Mouse (Mus musculus) forebrain, embryonic 11.5 days (tissue): ENCODE measurements at regions not wholly inside any gene's neighbourhood (a gene's known extent, or its start where the extent isn't known, plus 50 kb on each side); places are given as distances from the start of the nearest gene placed in this dataset.

Experiments
- ATAC-seq: fragments of 200-750 bp; cut with Nextera tagmentation; replicated peaks from 2 replicates; pipeline ENCODE4 v1.8.0; 2017; ENCODE audit warnings: moderate TSS enrichment; ENCODE audit not compliant: low FRiP score
- DNase-seq: peaks from one replicate; pipeline ENCODE4 v3.0.0-alpha.2; 2017; ENCODE audit warnings: low spot score
- H3K27ac ChIP-seq: fragments of 300-500 bp; sonication (generic); 2 replicates; pipeline ENCODE4 v1.5.1; 2014; ENCODE audit warnings: low read depth, low read length
- H3K27me3 ChIP-seq: fragments of 300-500 bp; sonication (generic); 2 replicates; pipeline ENCODE4 v1.6.1; 2014; ENCODE audit warnings: mild to moderate bottlenecking, low read length, mixed read lengths; ENCODE audit not compliant: control insufficient read depth, insufficient read depth
- H3K36me3 ChIP-seq: fragments of 300-500 bp; sonication (generic); 2 replicates; pipeline ENCODE4 v1.6.1; 2014; ENCODE audit warnings: mild to moderate bottlenecking, low read length, moderate library complexity, mixed read lengths; ENCODE audit not compliant: control insufficient read depth, insufficient read depth
- H3K4me1 ChIP-seq: fragments of 300-500 bp; sonication (generic); replicated peaks from 2 replicates; pipeline ENCODE4 v1.6.1; 2014; ENCODE audit warnings: low read length, mixed read lengths; ENCODE audit not compliant: control insufficient read depth, insufficient read depth
- H3K4me2 ChIP-seq: fragments of 300-500 bp; sonication (generic); 2 replicates; pipeline ENCODE4 v1.6.1; 2014; ENCODE audit warnings: low read depth, mild to moderate bottlenecking, low read length, moderate library complexity, mixed read lengths; ENCODE audit not compliant: severe bottlenecking
- H3K4me3 ChIP-seq: fragments of 300-500 bp; sonication (generic); 2 replicates; pipeline ENCODE4 v1.5.1; 2014; ENCODE audit warnings: low read depth, low read length
- H3K9ac ChIP-seq: fragments of 300-500 bp; sonication (generic); 2 replicates; pipeline ENCODE4 v1.6.1; 2014; ENCODE audit warnings: low read length
- H3K9me3 ChIP-seq: fragments of 300-500 bp; sonication (generic); 2 replicates; pipeline ENCODE4 v1.6.1; 2016; ENCODE audit warnings: low read length, mixed read lengths; ENCODE audit not compliant: control insufficient read depth
- WGBS: fragments of 180-500 bp; shearing (Covaris S2); extraction: QIAGEN DNeasy Blood & Tissue Kit; methylation state at CpG from one replicate; pipeline ENCODE4 v1.1.7; 2014; 5-methylcytosine and 5-hydroxymethylcytosine counted together

- no peaks in the 10 kb centered on the region for H3K9me3 ChIP-seq
- H3K4me3 ChIP-seq, result no peak overlapping the region
- no peaks in the 10 kb centered on the region for H3K4me1 ChIP-seq
- no peak overlapping the region for H3K9ac ChIP-seq
- no peaks in the 10 kb centered on the region for H3K27me3 ChIP-seq
- no peaks in the 10 kb centered on the region for H3K36me3 ChIP-seq
- 84% methylated on average over 7 of the region's 7 CpGs for WGBS
- ATAC-seq (no peak), DNase-seq (no peak)
- H3K27ac ChIP-seq, result no peak overlapping the region
- no peak overlapping the region for H3K4me2 ChIP-seq
These were observed 585.7 kb downstream of the Zfp619 start for GRCm38 (mm10) chr7:40103057-40103945.

GRCm38 (mm10) chr7:40142906-40143305, 625.3 kb downstream of the Zfp619 start:
- H3K4me3 ChIP-seq, result no peak overlapping the region
- H3K9me3 ChIP-seq, result no peaks in the 10 kb centered on the region
- no peaks in the 10 kb centered on the region for H3K36me3 ChIP-seq
- H3K4me1 ChIP-seq, result no peaks in the 10 kb centered on the region
- no peak for DNase-seq
- no peak overlapping the region for H3K9ac ChIP-seq
- WGBS, result 85% methylated on average over 4 of the region's 4 CpGs
- no peak overlapping the region for H3K27ac ChIP-seq
- H3K4me2 ChIP-seq, result no peak overlapping the region
- no peak for ATAC-seq
- H3K27me3 ChIP-seq, result no peaks in the 10 kb centered on the region

- H3K9ac ChIP-seq, result no peak overlapping the region
- ATAC-seq (no peak), DNase-seq (no peak)
- no peaks in the 10 kb centered on the region for H3K9me3 ChIP-seq
- no peaks in the 10 kb centered on the region for H3K36me3 ChIP-seq
- no peak overlapping the region for H3K4me3 ChIP-seq
- no peaks in the 10 kb centered on the region for H3K4me1 ChIP-seq
- no peak overlapping the region for H3K27ac ChIP-seq
- 56% methylated on average over 1 of the region's 1 CpGs for WGBS
- no peaks in the 10 kb centered on the region for H3K27me3 ChIP-seq
- no peak overlapping the region for H3K4me2 ChIP-seq
These were observed 626.9 kb downstream of the Zfp619 start for GRCm38 (mm10) chr7:40144431-40144830.

GRCm38 (mm10) chr7:40177570-40177969, 660.0 kb downstream of the Zfp619 start:
- no peaks in the 10 kb centered on the region for H3K36me3 ChIP-seq
- DNase-seq, result no peak
- H3K4me1 ChIP-seq, result no peaks in the 10 kb centered on the region
- no peak for ATAC-seq
- H3K27me3 ChIP-seq, result no peaks in the 10 kb centered on the region
- no peaks in the 10 kb centered on the region for H3K9me3 ChIP-seq
- no peak overlapping the region for H3K9ac ChIP-seq
- H3K4me3 ChIP-seq, result no peak overlapping the region
- no peak overlapping the region for H3K27ac ChIP-seq
- H3K4me2 ChIP-seq, result no peak overlapping the region
- WGBS, result 89% methylated on average over 2 of the region's 2 CpGs

GRCm38 (mm10) chr7:40195366-40195765, 677.8 kb downstream of the Zfp619 start:
- no peak overlapping the region for H3K4me3 ChIP-seq
- H3K9me3 ChIP-seq, result no peaks in the 10 kb centered on the region
- no peaks in the 10 kb centered on the region for H3K4me1 ChIP-seq
- no peaks in the 10 kb centered on the region for H3K36me3 ChIP-seq
- ATAC-seq (no peak), DNase-seq (no peak)
- WGBS, result 88% methylated on average over 3 of the region's 3 CpGs
- no peaks in the 10 kb centered on the region for H3K27me3 ChIP-seq
- no peak overlapping the region for H3K27ac ChIP-seq
- H3K9ac ChIP-seq, result no peak overlapping the region
- no peak overlapping the region for H3K4me2 ChIP-seq

GRCm38 (mm10) chr7:40202615-40203014, 685.0 kb downstream of the Zfp619 start:
- Histone ChIP-seq H3K36me3 (no peaks in the 10 kb centered on the region), H3K4me3 (no peak overlapping the region), H3K4me2 (no peak overlapping the region), H3K27me3 (no peaks in the 10 kb centered on the region), H3K4me1 (no peaks in the 10 kb centered on the region), H3K27ac (no peak overlapping the region), H3K9me3 (no peaks in the 10 kb centered on the region), H3K9ac (no peak overlapping the region)
- no peak for DNase-seq
- no peak for ATAC-seq
- 80% methylated on average over 1 of the region's 1 CpGs for WGBS

- Histone ChIP-seq H3K27me3 (no peaks in the 10 kb centered on the region), H3K4me3 (no peak overlapping the region), H3K9me3 (no peaks in the 10 kb centered on the region), H3K4me1 (no peaks in the 10 kb centered on the region), H3K9ac (no peak overlapping the region), H3K36me3 (no peaks in the 10 kb centered on the region), H3K27ac (no peak overlapping the region), H3K4me2 (no peak overlapping the region)
- ATAC-seq, result no peak
- no peak for DNase-seq
- 81% methylated on average over 5 of the region's 5 CpGs for WGBS
These were observed 686.2 kb upstream of the Vstm2b start for GRCm38 (mm10) chr7:40211956-40212355.

GRCm38 (mm10) chr7:40212576-40212975, 685.6 kb upstream of the Vstm2b start:
- Histone ChIP-seq H3K4me3 (no peak overlapping the region), H3K9ac (no peak overlapping the region), H3K9me3 (no peaks in the 10 kb centered on the region), H3K27me3 (no peaks in the 10 kb centered on the region), H3K27ac (no peak overlapping the region), H3K36me3 (no peaks in the 10 kb centered on the region), H3K4me2 (no peak overlapping the region), H3K4me1 (no peaks in the 10 kb centered on the region)
- no peak for ATAC-seq
- 88% methylated on average over 2 of the region's 2 CpGs for WGBS
- DNase-seq, result no peak

GRCm38 (mm10) chr7:40213646-40214045, 684.5 kb upstream of the Vstm2b start:
- DNase-seq, result no peak
- WGBS, result 85% methylated on average over 2 of the region's 2 CpGs
- Histone ChIP-seq H3K27ac (no peak overlapping the region), H3K36me3 (no peaks in the 10 kb centered on the region), H3K4me1 (no peaks in the 10 kb centered on the region), H3K27me3 (no peaks in the 10 kb centered on the region), H3K9me3 (no peaks in the 10 kb centered on the region), H3K4me2 (no peak overlapping the region), H3K4me3 (no peak overlapping the region), H3K9ac (no peak overlapping the region)
- no peak for ATAC-seq
